ENCODE assay signal across 1 mouse cellular context in the genomic region with DNA sequence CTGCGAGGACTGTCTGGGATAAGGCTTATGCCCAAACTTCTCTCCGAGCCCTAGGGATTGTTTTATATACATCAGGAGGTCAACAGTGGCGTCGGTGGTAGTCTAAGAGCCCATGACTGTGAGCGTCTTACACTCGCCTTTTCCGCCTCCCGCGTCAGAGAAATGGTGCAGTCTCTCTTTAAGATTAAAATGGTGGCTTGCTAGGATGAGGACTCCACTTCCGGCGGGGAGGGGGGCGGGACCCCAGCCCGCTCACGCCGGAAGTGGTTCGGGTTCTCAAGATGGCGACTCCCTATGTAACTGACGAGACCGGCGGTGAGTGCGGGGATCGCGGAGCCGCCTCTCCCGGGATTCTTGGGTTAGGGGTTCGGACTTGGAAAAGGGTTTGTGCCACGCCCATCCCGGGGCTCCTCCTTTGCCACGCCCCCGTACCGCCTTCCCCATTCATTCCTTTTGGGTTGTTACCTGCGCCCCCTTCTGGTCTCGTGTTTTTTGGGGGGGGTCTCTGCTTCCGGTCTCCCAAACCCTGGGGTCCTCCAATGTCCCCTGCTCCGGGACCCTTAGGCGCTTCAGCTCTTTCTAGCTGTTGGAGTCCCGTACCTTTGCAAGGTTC.
A peak's percentile ranks its signal among the peaks of the same experiment; 100 is the strongest.
TF ChIP-seq lines count a peak whose summit lies in the region.

No protein-coding gene starts in this region.

TF ChIP-seq in CH12.LX, 34 proteins besides CTCF, POLR2A, EP300 and RAD21:
- TF ChIP-seq E2F4 (IDR thresholded peaks at IDR 0.05; ENCODE audit: insufficient replicate concordance, low read depth, low read length) (no peak), MAX (IDR thresholded peaks at IDR 0.05; ENCODE audit: low read length) (peak; percentile 44; the same call in 1 of the 2 replicates), HCFC1 (IDR thresholded peaks at IDR 0.05; ENCODE audit: low read depth, low read length) (peak; percentile 85), TCF12 (IDR thresholded peaks at IDR 0.05; ENCODE audit: low read depth, low read length) (peak; percentile 82), NELFE (IDR thresholded peaks at IDR 0.05; ENCODE audit: low read depth, low read length) (peak; percentile 77), CHD2 (IDR thresholded peaks at IDR 0.05; ENCODE audit: low read length) (peak; percentile 33; the same call in 1 of the 2 replicates), ZNF384 (IDR thresholded peaks at IDR 0.05; ENCODE audit: low read depth, low read length) (no peak), MEF2A (IDR thresholded peaks at IDR 0.05; ENCODE audit: borderline replicate concordance, low read depth, low read length) (0 out of 2 replicates have a peak, but pooled peaks have one; percentile 24), ZKSCAN1 (IDR thresholded peaks at IDR 0.05; ENCODE audit: borderline replicate concordance, low read depth, low read length) (no peak), ELF1 (IDR thresholded peaks at IDR 0.05; ENCODE audit: low read depth, low read length) (peak; percentile 82), KAT2A (IDR thresholded peaks at IDR 0.05; ENCODE audit: insufficient replicate concordance, low read length) (peak; percentile 80; the same call in 1 of the 2 replicates), MXI1 (IDR thresholded peaks at IDR 0.05; ENCODE audit: low read depth, low read length) (peak; percentile 9; the same call in 1 of the 2 replicates), MAFK (IDR thresholded peaks at IDR 0.05; ENCODE audit: insufficient replicate concordance, low read length) (no peak), TBP (conservative IDR thresholded peaks at IDR 0.05; ENCODE audit: low read depth, low read length) (peak; percentile 65; the same call in 1 of the 2 replicates), GABPA (IDR thresholded peaks at IDR 0.05; ENCODE audit: insufficient replicate concordance, low read depth, low read length) (no peak), USF1 (IDR thresholded peaks at IDR 0.05; ENCODE audit: low read depth, low read length) (no peak), IRF4 (IDR thresholded peaks at IDR 0.05; ENCODE audit: low read depth, low read length) (no peak; the same call in 1 of the 2 replicates), CHD1 (IDR thresholded peaks at IDR 0.05; ENCODE audit: low read depth, low read length) (no peak), UBTF (IDR thresholded peaks at IDR 0.05; ENCODE audit: low read depth, low read length) (peak; percentile 42; the same call in 1 of the 2 replicates), MAZ (IDR thresholded peaks at IDR 0.05; ENCODE audit: low read depth, low read length) (0 out of 2 replicates have a peak, but pooled peaks have one; percentile 53), SIN3A (IDR thresholded peaks at IDR 0.05; ENCODE audit: low read length) (peak; percentile 68; the same call in 1 of the 2 replicates), ETS1 (conservative IDR thresholded peaks at IDR 0.05; ENCODE audit: low read depth, low read length) (no peak), NRF1 (IDR thresholded peaks at IDR 0.05; ENCODE audit: low read depth, low read length) (peak; percentile 63), MYC (IDR thresholded peaks at IDR 0.05; ENCODE audit: low read depth, low read length) (peak; percentile 59; the same call in 1 of the 2 replicates), SMC3 (IDR thresholded peaks at IDR 0.05; ENCODE audit: low read depth, low read length) (no peak; the same call in 1 of the 2 replicates)
